Mouse (Mus musculus) myocyte (in vitro differentiated cells): ENCODE data around the gene Atp1a2. TPM values are rescaled to one million over a fixed set of nuclear protein-coding genes. Genes with fewer than 3 reads are reported as not detected.

Experiments
- H3K27me3 ChIP-seq: one replicate; pipeline ENCODE4 v1.6.1; 2011; ENCODE audit not compliant: control insufficient read depth, insufficient read depth, insufficient read length
- H3K36me3 ChIP-seq: one replicate; pipeline ENCODE4 v1.6.1; 2011; ENCODE audit not compliant: control insufficient read depth, insufficient read depth
- H3K4me2 ChIP-seq: one replicate; pipeline ENCODE4 v1.6.1; 2011; ENCODE audit warnings: low read depth, control low read depth
- H3K4me3 ChIP-seq: one replicate; pipeline ENCODE4 v1.5.1; 2011; ENCODE audit warnings: mild to moderate bottlenecking, control low read depth, moderate library complexity
- H3K79me2 ChIP-seq: one replicate; pipeline ENCODE4 v1.6.1; 2011; ENCODE audit not compliant: control insufficient read depth, insufficient read depth
- H3ac ChIP-seq: one replicate; pipeline ENCODE4 v1.6.1; 2011; ENCODE audit not compliant: control insufficient read depth, insufficient read length
- CEBPB ChIP-seq: IDR thresholded peaks from 2 replicates; pipeline ENCODE4 v1.6.1; 2011; ENCODE audit warnings: mild to moderate bottlenecking, moderate library complexity; ENCODE audit not compliant: poor library complexity, insufficient read depth, severe bottlenecking
- E2F4 ChIP-seq: IDR thresholded peaks from one replicate; pipeline ENCODE4 v1.6.1; 2011; ENCODE audit warnings: mild to moderate bottlenecking, control low read depth, moderate library complexity; ENCODE audit not compliant: insufficient read depth
- MAX ChIP-seq: IDR thresholded peaks from one replicate; pipeline ENCODE4 v1.6.1; 2011; ENCODE audit warnings: low read depth, mild to moderate bottlenecking, control low read depth
- MYOD1 ChIP-seq, 3 experiments: IDR thresholded peaks; one replicate each; pipeline ENCODE4 v1.6.1; 2011; ENCODE audit warnings: control low read depth in 2 of 3, low read depth in 2 of 3, mild to moderate bottlenecking in 2 of 3, moderate library complexity in 1 of 3; ENCODE audit not compliant: insufficient read length in 2 of 3, control insufficient read depth in 1 of 3
- MYOG ChIP-seq, 3 experiments: IDR thresholded peaks; one replicate each; pipeline ENCODE4 v1.6.1; 2011; ENCODE audit warnings: control low read depth in 2 of 3, low read depth in 2 of 3, mild to moderate bottlenecking in 2 of 3; ENCODE audit not compliant: insufficient read length in 2 of 3, control insufficient read depth in 1 of 3, insufficient read depth in 1 of 3
- POLR2A ChIP-seq: IDR thresholded peaks from one replicate; pipeline ENCODE4 v1.6.1; 2011; ENCODE audit warnings: low read depth, mild to moderate bottlenecking, control low read depth, moderate library complexity; ENCODE audit not compliant: insufficient read length
- POLR2AphosphoS2 ChIP-seq: IDR thresholded peaks from one replicate; pipeline ENCODE4 v1.6.1; 2011; ENCODE audit warnings: low read depth, control low read depth; ENCODE audit not compliant: insufficient read length
- REST ChIP-seq: IDR thresholded peaks from one replicate; pipeline ENCODE4 v1.6.1; 2011; ENCODE audit warnings: mild to moderate bottlenecking, control low read depth, moderate library complexity; ENCODE audit not compliant: insufficient read depth, insufficient read length
- SRF ChIP-seq: IDR thresholded peaks from one replicate; pipeline ENCODE4 v1.6.1; 2011; ENCODE audit warnings: low read depth; ENCODE audit not compliant: control insufficient read depth, insufficient read length
- TCF12 ChIP-seq: IDR thresholded peaks from one replicate; pipeline ENCODE4 v1.6.1; 2011; ENCODE audit warnings: mild to moderate bottlenecking, control low read depth; ENCODE audit not compliant: poor library complexity, insufficient read depth, severe bottlenecking
- TCF3 ChIP-seq: IDR thresholded peaks from one replicate; pipeline ENCODE4 v1.6.1; 2011; ENCODE audit warnings: low read depth, control low read depth; ENCODE audit not compliant: insufficient read length
- USF1 ChIP-seq: IDR thresholded peaks from one replicate; pipeline ENCODE4 v1.6.1; 2011; ENCODE audit warnings: low read depth, mild to moderate bottlenecking, control low read depth, moderate library complexity
- polyA plus RNA-seq: library from polyadenylated mRNA; unstranded; fragments of >200 nt; fragmentation: generic; extraction: Trizol; gene quantifications from one replicate; pipeline ENCODE4 v1.2.1, GENCODE M21; 2012; ENCODE audit warnings: missing spikeins

The Atp1a2 gene
- polyA plus RNA-seq, 1 experiment = 92.9 TPM

DNA sequence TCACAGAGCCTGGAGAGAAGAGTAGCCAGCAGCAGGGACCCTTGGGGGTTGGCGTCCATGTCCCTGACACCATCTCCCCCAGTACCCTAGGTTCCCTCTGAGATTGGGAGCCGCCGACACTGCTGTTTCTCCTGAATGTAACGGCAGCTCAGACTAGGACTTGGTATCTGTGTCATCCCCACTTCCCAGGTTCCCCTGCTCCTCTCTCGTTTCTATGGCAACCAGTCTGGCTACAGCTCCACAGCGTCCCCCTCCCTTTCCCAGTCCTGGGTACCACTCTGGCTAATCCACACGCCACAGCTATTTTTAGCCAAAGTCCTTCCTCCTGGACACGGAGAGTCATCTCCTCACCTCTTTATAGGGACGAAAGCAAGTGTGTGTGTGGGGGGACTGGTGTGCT, 31.3 kb upstream of the Atp1a2 start, which contains the start of gene Kcnj9:
Kcnj9 (minus strand) TSS at position 188 of the 400 bp plus-strand sequence.
- no peak for TF ChIP-seq E2F4
- Histone ChIP-seq H3K27me3 (peaks cover 18% of the 10 kb centered on the region), H3K4me2 (no peak within 1 kb of the TSS), H3K4me3 (no peak within 1 kb of the TSS), H3ac (no peak within 1 kb of the TSS), H3K79me2 (no peaks in the 10 kb centered on the region), H3K36me3 (no peaks in the 10 kb centered on the region)

DNA sequence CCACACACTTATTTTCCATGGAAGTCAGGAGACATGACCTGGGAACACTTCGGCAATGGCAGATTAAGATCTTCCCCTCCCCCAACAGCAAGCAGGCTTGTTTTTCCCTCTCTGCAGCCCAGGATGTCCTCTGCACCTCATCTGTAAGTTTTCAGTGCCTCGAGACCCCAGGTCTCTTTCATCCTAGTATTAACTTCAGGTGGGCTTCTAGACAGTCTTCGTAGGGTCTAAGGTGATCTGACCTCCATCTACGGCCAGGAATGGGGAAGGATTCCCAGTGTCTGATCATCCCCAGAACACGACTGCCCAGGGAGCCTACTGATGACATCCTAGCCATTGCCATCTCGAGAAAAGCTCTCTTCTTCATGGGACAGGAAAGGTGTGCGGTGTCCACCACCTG, 30.6 kb upstream of the Atp1a2 start:
- no peak for TF ChIP-seq POLR2A
- no peak for TF ChIP-seq TCF12
- TF ChIP-seq SRF = no peak
- no peak for TF ChIP-seq MYOG (IDR thresholded peaks at IDR 0.05; ENCODE audit: control insufficient read depth in 1 of 3, insufficient read depth in 1 of 3, insufficient read length in 2 of 3, low read depth in 2 of 3)
- TF ChIP-seq E2F4 = no peak
- no peak for TF ChIP-seq USF1
- TF ChIP-seq CEBPB = no peak
- no peak for TF ChIP-seq MAX
- TF ChIP-seq POLR2AphosphoS2 = no peak
- no peak for TF ChIP-seq REST
- TF ChIP-seq MYOD1 (IDR thresholded peaks at IDR 0.05; ENCODE audit: control insufficient read depth in 1 of 3, insufficient read length in 2 of 3, low read depth in 2 of 3) = no peak
- TF ChIP-seq TCF3 = no peak
- Histone ChIP-seq H3K79me2 (no peaks in the 10 kb centered on the region), H3K4me2 (no peak overlapping the region), H3ac (no peak overlapping the region), H3K4me3 (no peak overlapping the region), H3K36me3 (no peaks in the 10 kb centered on the region), H3K27me3 (peaks cover 12% of the 10 kb centered on the region)

DNA sequence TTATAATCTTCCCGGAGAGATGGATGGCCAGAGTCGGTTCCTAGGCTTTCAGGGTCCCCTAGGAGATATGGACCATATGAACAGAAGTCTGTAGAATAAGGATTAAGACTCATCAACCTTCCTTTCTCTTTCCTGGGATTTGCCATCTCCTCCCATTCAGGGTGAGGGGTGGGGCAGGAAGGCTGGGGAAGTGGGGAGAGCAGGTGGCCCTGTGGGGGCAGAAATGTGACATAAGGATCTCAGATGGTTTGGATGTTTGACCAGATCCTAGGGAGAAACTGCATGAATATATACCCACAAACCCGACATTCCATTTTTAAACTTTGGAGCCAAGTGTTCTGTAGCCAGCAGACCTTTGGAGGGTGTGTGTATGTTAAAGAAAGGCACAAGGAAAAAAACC, 30.2 kb upstream of the Atp1a2 start:
- H3K4me3 ChIP-seq = no peak overlapping the region
- H3K36me3 ChIP-seq = no peaks in the 10 kb centered on the region
- TF ChIP-seq SRF = no peak
- no peak for TF ChIP-seq CEBPB
- TF ChIP-seq E2F4 = no peak
- no peak for TF ChIP-seq POLR2AphosphoS2
- TF ChIP-seq POLR2A = no peak
- TF ChIP-seq MAX = no peak
- TF ChIP-seq MYOG (IDR thresholded peaks at IDR 0.05; ENCODE audit: control insufficient read depth in 1 of 3, insufficient read depth in 1 of 3, insufficient read length in 2 of 3, low read depth in 2 of 3) = no peak
- TF ChIP-seq TCF12 = no peak
- TF ChIP-seq REST = no peak
- no peak for TF ChIP-seq USF1
- no peak for TF ChIP-seq TCF3
- no peak for TF ChIP-seq MYOD1 (IDR thresholded peaks at IDR 0.05; ENCODE audit: control insufficient read depth in 1 of 3, insufficient read length in 2 of 3, low read depth in 2 of 3)
- H3K27me3 ChIP-seq = peaks cover 12% of the 10 kb centered on the region
- no peak overlapping the region for H3ac ChIP-seq
- no peaks in the 10 kb centered on the region for H3K79me2 ChIP-seq
- H3K4me2 ChIP-seq = no peak overlapping the region

DNA sequence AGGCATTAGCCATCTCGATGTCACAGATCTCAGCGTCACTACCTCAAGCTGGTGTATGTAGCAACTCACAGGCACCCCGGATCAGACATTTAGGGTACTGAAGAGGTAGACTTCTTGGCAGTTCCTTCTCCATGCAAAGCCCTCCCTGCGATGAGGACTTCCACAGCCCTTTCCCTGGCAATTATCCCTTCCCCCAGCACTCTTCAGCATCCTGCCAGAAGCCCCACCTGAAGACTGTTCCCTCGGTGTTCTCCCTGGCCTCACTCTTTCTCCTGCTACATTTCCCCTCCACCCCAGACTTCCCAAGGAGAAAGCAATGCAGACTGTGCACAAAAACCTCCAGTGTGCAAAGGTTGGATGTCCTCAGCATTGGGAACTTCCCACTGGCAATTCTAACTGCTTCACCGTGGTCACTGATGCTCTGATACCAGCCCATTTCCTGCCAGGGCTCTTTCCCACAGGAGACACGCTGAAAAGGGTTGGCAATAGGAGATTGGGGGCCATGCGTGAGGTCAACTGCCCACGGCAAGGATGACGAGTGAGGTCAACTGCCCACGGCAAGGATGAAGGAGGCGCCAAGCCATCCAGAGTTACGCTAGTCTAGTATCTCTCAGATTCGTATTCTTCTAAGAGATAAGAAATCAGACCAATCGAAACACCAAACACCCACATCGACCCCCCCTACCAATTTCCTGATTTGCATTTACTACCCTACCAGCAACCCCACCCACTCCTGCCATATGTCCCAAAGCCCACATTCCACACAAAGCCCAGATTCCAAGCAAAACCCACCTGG, 29.5 kb upstream of the Atp1a2 start:
- no peak overlapping the region for H3K4me3 ChIP-seq
- TF ChIP-seq MAX (no peak), POLR2A (no peak), TCF12 (no peak), USF1 (no peak), MYOD1 (IDR thresholded peaks at IDR 0.05; ENCODE audit: control insufficient read depth in 1 of 3, insufficient read length in 2 of 3, low read depth in 2 of 3) (no peak), REST (no peak), POLR2AphosphoS2 (no peak), MYOG (IDR thresholded peaks at IDR 0.05; ENCODE audit: control insufficient read depth in 1 of 3, insufficient read depth in 1 of 3, insufficient read length in 2 of 3, low read depth in 2 of 3) (no peak), CEBPB (no peak), E2F4 (no peak), TCF3 (no peak), SRF (no peak)

DNA sequence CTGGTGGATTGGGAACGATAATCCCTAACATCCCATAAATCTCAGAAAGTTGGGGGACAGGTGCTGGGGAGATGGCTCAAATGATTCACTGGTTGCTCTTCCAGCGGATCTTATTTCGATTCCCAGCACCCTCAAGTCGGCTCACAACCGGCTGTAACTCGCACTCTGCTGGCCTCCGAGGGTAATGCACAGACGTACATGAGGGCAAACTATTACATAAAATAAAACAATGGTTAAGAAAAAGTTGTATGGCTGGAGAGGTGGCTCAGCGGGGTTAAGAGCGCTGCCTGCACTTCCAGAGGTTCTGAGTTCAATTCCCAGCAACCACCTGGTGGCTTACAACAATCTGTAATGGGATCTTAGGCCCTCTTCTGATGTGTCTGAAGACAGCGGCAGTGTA, 28.8 kb upstream of the Atp1a2 start:
- Histone ChIP-seq H3K4me2 (no peak overlapping the region), H3K79me2 (no peaks in the 10 kb centered on the region), H3K27me3 (peaks cover 12% of the 10 kb centered on the region), H3ac (no peak overlapping the region), H3K4me3 (no peak overlapping the region), H3K36me3 (no peaks in the 10 kb centered on the region)
- TF ChIP-seq USF1 (no peak), POLR2AphosphoS2 (no peak), E2F4 (no peak), REST (no peak), CEBPB (no peak), MYOG (IDR thresholded peaks at IDR 0.05; ENCODE audit: control insufficient read depth in 1 of 3, insufficient read depth in 1 of 3, insufficient read length in 2 of 3, low read depth in 2 of 3) (no peak), POLR2A (no peak)

More for the DNA sequence above, 29.5 kb upstream of the Atp1a2 start:
- no peak overlapping the region for H3K4me2 ChIP-seq
- H3K36me3 ChIP-seq = no peaks in the 10 kb centered on the region
- peaks cover 12% of the 10 kb centered on the region for H3K27me3 ChIP-seq
- no peaks in the 10 kb centered on the region for H3K79me2 ChIP-seq
- no peak overlapping the region for H3ac ChIP-seq
